Mouse (Mus musculus): ENCODE measurements around the gene Uso1. TPM values are rescaled to one million over a fixed set of nuclear protein-coding genes. Genes with fewer than 3 reads are reported as not detected.
"Not testable (repeated sequence)": the region's sequence is repeated elsewhere in the genome, so short reads cannot be mapped to it uniquely, and the experiment has no call there.

The Uso1 gene
- polyA plus RNA-seq, 1 experiment, result 46.2 TPM

DNA sequence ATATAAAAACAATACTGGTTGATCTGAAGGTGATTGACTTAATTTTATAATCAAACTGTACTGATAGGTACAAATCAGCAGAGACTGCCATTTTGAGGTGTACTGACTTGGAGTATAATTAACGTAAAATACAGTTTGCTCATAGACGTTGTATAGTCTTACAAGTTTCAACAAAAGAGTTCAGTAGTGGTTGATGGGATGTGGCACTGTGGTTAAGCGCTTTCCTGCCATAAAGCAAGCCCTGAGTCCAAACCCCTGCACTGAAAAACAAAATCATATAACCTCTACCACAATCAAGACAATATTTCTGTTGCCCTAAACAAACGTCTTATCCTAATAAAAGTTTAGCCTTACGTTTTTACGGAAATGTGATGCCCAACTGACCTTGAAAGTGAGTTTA, 28.2 kb downstream of the Uso1 start:
- TF ChIP-seq CTCF (IDR thresholded peaks at IDR 0.05; ENCODE audit: extremely low read depth, insufficient read depth, low read length) (no peak), POLR2A (IDR thresholded peaks at IDR 0.05; ENCODE audit: extremely low read depth, insufficient read depth, low read length) (no peak)
- no peak overlapping the region for H3K27ac ChIP-seq (ENCODE audit: insufficient read depth, low read length)
- no peaks in the 10 kb centered on the region for H3K4me1 ChIP-seq (ENCODE audit: control insufficient read depth, insufficient read depth, low read length)
- no peak overlapping the region for H3K4me3 ChIP-seq (ENCODE audit: insufficient read depth, low read length)

DNA sequence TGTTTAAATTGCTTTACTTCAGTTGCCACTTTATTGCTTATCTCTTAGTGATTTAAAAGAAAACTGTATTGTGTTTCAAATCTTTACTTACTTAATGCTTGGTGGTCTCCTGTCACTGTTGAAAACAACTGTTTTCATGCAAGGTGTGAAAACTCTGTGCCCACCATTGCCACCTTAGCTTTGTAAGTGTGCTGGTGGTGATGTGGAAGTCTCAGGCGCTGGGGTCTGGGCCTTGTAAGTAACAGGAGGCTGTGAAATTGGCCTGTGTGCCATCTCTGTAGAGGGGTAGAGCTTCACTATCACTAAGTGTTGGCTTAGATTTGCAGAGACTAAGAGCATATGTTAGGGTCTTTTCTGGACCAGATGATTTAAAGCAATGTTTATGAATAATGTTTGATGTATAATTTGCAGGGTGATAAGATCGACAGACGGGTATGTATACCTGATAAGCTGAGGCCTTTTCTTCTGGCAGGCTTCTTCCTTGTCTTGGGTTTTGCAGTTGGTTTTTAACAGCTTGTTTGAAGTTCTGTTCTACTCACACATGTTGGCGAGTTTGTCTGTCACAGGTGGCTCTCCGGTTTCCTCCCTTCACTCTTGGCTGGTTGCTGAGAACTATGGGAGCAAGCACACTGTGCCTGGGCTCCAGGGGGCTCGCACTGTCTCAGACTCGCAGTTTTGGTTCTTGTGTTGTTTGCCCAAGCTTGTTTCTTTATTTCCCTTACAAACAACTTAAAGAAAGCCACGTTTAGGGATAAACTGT, 45.5 kb downstream of the Uso1 start:
- TF ChIP-seq CTCF (IDR thresholded peaks at IDR 0.05; ENCODE audit: extremely low read depth, insufficient read depth, low read length) (no peak), POLR2A (IDR thresholded peaks at IDR 0.05; ENCODE audit: extremely low read depth, insufficient read depth, low read length) (no peak)
- H3K4me1 ChIP-seq (ENCODE audit: control insufficient read depth, insufficient read depth, low read length), result no peaks in the 10 kb centered on the region
- H3K4me3 ChIP-seq (ENCODE audit: insufficient read depth, low read length), result no peak overlapping the region
- H3K27ac ChIP-seq (ENCODE audit: insufficient read depth, low read length), result no peak overlapping the region

DNA sequence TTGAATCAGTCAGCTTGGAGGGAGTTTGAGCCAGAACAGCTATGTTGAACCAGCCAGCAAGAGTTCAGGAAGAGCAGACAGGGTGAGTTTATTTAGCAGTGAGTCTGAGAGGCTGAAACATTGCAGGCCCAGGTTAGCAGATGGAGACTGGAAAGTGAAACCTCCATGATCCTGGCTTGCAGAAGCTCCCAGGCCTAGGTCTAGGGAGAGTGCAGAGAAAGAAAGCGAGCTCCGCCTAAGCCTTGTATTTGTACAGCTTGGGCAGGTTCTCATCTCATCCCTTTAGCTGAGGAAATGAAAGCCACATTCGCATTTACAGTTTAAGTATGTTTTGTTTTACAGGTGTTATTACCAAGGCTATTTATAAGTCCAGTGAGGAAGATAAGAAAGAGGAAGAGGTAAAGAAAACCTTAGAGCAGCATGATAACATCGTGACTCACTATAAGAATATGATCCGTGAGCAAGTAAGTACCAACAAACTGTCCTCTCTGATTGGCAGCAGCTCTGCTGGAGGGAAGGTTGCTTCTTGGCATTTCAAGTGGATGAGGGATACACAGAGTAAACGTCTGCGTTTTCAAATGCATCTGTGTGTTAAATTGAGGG, 51.2 kb downstream of the Uso1 start:
- Histone ChIP-seq H3K4me1 (ENCODE audit: control insufficient read depth, insufficient read depth, low read length) (no peaks in the 10 kb centered on the region), H3K27ac (ENCODE audit: insufficient read depth, low read length) (no peak overlapping the region), H3K4me3 (ENCODE audit: insufficient read depth, low read length) (no peak overlapping the region)
- TF ChIP-seq POLR2A (IDR thresholded peaks at IDR 0.05; ENCODE audit: extremely low read depth, insufficient read depth, low read length) (no peak), CTCF (IDR thresholded peaks at IDR 0.05; ENCODE audit: extremely low read depth, insufficient read depth, low read length) (no peak)

DNA sequence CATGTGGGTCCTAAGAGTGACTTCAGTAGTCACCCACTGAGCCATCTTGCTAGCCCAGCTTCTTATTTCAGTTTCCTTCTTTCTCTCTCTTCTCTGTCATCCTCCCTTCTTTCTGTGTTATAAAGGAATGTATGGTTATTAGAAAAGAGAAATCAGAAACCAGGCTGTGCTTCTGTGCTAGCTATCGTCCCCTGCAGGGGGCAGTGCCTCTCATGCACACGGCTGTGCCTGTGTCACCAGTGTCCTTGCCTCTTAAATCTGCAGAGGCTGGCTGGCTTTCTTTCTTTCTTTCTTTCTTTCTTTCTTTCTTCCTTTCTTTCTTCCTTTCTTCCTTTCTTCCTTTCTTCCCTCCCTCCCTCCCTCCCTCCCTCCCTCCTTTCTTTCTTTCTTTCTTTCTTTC, 58.0 kb downstream of the Uso1 start:
- peak; percentile 68 for TF ChIP-seq CTCF (IDR thresholded peaks at IDR 0.05; ENCODE audit: extremely low read depth, insufficient read depth, low read length)
- H3K4me1 ChIP-seq (ENCODE audit: control insufficient read depth, insufficient read depth, low read length); H3K27ac ChIP-seq (ENCODE audit: insufficient read depth, low read length); H3K4me3 ChIP-seq (ENCODE audit: insufficient read depth, low read length): not testable (repeated sequence)

DNA sequence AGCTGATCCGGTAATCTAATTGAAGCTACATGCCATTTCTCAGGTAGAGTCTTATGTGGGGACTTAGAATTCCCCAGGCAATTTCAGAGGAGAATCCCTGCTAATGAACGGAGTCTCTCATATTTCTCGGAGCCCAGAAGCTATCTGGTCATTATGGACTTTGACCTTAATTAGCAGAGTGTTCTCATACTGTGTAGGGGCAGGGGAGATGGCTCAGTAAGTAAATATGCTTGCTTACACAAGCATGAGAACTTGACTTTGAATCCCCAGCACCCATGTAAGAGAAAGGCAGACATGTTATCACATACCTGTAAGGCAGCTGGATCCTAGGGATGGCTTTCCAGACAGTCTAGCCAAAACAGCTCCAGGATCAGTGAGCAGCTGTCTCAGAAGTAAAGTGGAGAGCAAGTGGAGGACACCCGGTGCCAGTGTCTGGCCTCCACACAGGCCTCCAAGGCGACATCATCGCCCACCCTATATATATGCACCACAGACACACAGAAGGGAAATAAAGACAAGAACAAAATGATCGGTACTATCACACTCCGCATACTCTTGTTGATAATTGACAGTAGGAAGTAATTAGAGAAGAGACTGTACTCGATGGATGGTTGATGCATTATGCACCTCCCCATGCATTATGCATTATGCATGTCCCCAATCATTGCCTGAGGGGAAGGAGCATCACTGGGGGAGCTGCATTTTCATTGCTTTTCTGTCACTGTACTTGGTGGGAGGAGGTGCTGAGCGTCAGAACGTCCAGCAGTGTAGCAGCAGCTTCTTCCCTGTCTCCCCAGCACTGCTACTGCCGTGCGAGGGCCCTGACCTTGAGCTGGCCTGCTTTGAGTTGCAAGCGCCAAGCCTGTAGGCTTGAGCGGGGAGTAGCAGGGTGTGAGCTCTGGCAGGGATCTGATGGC, 59.4 kb downstream of the Uso1 start:
- TF ChIP-seq POLR2A (IDR thresholded peaks at IDR 0.05; ENCODE audit: extremely low read depth, insufficient read depth, low read length) (no peak), CTCF (IDR thresholded peaks at IDR 0.05; ENCODE audit: extremely low read depth, insufficient read depth, low read length) (no peak)
- H3K4me3 ChIP-seq (ENCODE audit: insufficient read depth, low read length), result no peak overlapping the region
- no peak overlapping the region for H3K27ac ChIP-seq (ENCODE audit: insufficient read depth, low read length)
- no peaks in the 10 kb centered on the region for H3K4me1 ChIP-seq (ENCODE audit: control insufficient read depth, insufficient read depth, low read length)

DNA sequence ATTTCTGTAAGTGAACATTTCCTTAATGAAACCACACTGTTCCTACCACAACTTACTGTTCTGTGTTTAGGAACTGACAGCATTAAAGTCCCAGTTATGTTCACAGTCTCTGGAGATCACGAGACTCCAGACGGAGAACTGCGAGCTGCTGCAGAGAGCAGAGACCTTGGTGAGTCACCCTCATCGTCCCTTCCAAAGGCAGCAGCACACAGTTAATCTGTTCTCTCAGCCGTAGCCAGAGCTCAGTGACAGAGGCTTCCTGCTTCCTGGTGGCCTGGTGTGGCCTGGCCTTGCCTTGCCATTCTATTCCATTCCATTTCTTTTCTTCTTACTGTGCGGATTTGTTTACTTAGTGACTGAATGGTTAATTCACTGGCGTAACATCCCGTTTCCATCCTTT, 60.5 kb downstream of the Uso1 start:
- Histone ChIP-seq H3K27ac (ENCODE audit: insufficient read depth, low read length) (no peak overlapping the region), H3K4me3 (ENCODE audit: insufficient read depth, low read length) (no peak overlapping the region), H3K4me1 (ENCODE audit: control insufficient read depth, insufficient read depth, low read length) (no peaks in the 10 kb centered on the region)
- TF ChIP-seq POLR2A (IDR thresholded peaks at IDR 0.05; ENCODE audit: extremely low read depth, insufficient read depth, low read length), result no peak
- TF ChIP-seq CTCF (IDR thresholded peaks at IDR 0.05; ENCODE audit: extremely low read depth, insufficient read depth, low read length), result no peak

DNA sequence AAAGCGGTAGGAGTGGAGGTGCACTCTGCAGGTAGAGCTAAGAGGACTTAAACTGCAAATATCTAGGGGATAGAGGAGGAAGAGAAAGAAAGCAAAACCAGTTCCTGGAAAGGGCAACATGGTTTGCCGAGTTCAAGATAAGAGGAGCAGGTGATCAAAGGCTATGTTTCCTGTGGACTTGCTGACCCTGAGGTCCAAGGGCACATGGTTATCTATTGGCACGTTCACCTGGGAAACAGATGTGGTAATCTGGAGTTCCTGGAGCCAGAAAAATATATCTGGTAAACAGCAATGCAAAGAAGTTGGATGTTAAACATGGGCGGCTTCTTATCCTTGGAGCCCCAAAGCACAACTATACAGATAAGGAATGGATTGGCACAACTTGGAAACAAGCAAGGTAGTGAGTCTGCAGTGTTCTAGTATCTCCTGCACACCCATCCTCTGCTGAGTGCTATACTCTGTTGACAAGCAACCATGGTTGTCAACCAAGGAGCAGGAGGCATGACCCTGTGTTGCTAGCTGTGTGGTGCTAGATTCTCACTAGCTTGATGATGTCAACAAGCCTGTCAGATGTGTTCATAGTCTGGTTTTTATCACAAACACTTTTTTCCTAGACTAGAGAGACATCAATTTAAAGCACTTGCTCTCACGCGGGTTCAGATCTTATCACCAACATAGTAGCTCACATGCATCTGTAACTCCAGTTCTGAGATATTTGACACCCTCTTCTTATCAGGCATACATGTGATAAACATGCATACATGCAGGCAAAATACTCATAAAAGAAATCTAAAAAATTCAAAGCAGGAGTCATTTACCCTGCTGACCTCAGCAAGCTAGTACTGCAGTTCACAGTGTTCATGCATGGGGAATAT, 66.7 kb downstream of the Uso1 start:
- no peak overlapping the region for H3K27ac ChIP-seq (ENCODE audit: insufficient read depth, low read length)
- no peaks in the 10 kb centered on the region for H3K4me1 ChIP-seq (ENCODE audit: control insufficient read depth, insufficient read depth, low read length)
- no peak for TF ChIP-seq CTCF (IDR thresholded peaks at IDR 0.05; ENCODE audit: extremely low read depth, insufficient read depth, low read length)
- no peak overlapping the region for H3K4me3 ChIP-seq (ENCODE audit: insufficient read depth, low read length)

DNA sequence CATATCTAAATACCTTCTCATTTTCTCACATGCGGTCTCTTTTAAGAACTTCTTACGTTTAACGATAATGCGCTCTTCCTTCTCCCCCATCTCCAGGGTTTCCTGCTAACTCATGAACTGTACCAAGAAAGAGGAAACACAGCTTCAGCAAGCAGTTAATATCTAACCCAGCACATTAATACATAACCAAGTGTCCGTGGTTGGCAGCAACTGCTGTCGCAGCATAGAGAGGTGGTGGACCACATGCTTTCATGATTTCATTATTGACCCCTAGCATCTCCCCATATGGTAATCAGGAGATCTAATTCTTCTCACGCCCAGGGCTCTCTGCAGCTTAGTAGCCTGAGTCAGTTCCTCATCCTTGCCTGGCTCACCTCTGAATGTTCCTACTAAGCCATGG, 67.4 kb downstream of the Uso1 start:
- H3K4me3 ChIP-seq (ENCODE audit: insufficient read depth, low read length), result no peak overlapping the region
- H3K4me1 ChIP-seq (ENCODE audit: control insufficient read depth, insufficient read depth, low read length), result no peaks in the 10 kb centered on the region
- TF ChIP-seq POLR2A (IDR thresholded peaks at IDR 0.05; ENCODE audit: extremely low read depth, insufficient read depth, low read length) (no peak), CTCF (IDR thresholded peaks at IDR 0.05; ENCODE audit: extremely low read depth, insufficient read depth, low read length) (no peak)
- no peak overlapping the region for H3K27ac ChIP-seq (ENCODE audit: insufficient read depth, low read length)

DNA sequence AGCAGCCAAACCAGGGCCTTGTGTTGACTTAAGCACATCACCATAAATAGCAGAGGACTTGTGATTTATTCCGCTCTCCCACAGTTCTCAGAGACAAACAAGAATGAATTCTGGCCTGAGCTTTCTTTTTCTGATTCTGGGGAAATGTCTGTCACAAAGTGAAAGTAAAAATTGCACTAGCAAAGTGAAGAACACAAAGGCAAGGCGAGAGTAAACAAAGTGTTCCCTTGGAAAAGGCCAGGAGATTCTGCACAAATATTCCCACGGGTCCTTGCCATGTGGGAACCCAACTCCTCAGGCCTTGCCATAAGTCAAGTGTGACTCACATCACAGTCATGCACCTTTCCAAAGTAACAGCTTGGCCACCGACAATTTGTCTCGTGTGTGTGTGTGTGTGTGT, 68.0 kb downstream of the Uso1 start:
- TF ChIP-seq POLR2A (IDR thresholded peaks at IDR 0.05; ENCODE audit: extremely low read depth, insufficient read depth, low read length) (no peak), CTCF (IDR thresholded peaks at IDR 0.05; ENCODE audit: extremely low read depth, insufficient read depth, low read length) (no peak)
- Histone ChIP-seq H3K27ac (ENCODE audit: insufficient read depth, low read length) (no peak overlapping the region), H3K4me1 (ENCODE audit: control insufficient read depth, insufficient read depth, low read length) (no peaks in the 10 kb centered on the region)

More for the DNA sequence above, 68.0 kb downstream of the Uso1 start:
- H3K4me3 ChIP-seq (ENCODE audit: insufficient read depth, low read length), result no peak overlapping the region
